Mouse (Mus musculus) spleen, adult 12 weeks (tissue): ENCODE data around the gene Rxylt1.
A peak's percentile ranks its signal among the peaks of the same experiment; 100 is the strongest.

ENCODE experiments used
- DNase-seq: peaks from one replicate; pipeline ENCODE4 v3.0.0; 2022; ENCODE audit warnings: low spot score

Gene Rxylt1

GRCm38 (mm10) chr10:122096980-122097844, at the start of gene Rxylt1:
Gene Rxylt1, minus strand, starts transcription at chr10:122097371.
- DNase-seq = peak; percentile 86

GRCm38 (mm10) chr10:122121290-122121970, 24.3 kb upstream of the Rxylt1 start:
- DNase-seq = no peak

- DNase-seq = no peak
Measured at GRCm38 (mm10) chr10:122120500-122121289, 23.5 kb upstream of the Rxylt1 start.

- no peak for DNase-seq
Measured at GRCm38 (mm10) chr10:122119451-122119850, 22.3 kb upstream of the Rxylt1 start.

- no peak for DNase-seq
Measured at GRCm38 (mm10) chr10:122116636-122117035, 19.5 kb upstream of the Rxylt1 start.

GRCm38 (mm10) chr10:122106633-122107028, 9.5 kb upstream of the Rxylt1 start:
- no peak for DNase-seq

- no peak for DNase-seq
Measured at GRCm38 (mm10) chr10:122105889-122106632, 8.9 kb upstream of the Rxylt1 start.

GRCm38 (mm10) chr10:122105407-122105806, 8.2 kb upstream of the Rxylt1 start:
- no peak for DNase-seq

- DNase-seq = no peak
Measured at GRCm38 (mm10) chr10:122102675-122103074, 5.5 kb upstream of the Rxylt1 start.

- DNase-seq = no peak
Measured at GRCm38 (mm10) chr10:122096462-122096979, 650 bp downstream of the Rxylt1 start.

- no peak for DNase-seq
Measured at GRCm38 (mm10) chr10:122090472-122090871, 6.7 kb downstream of the Rxylt1 start.

GRCm38 (mm10) chr10:122081352-122081751, 15.8 kb downstream of the Rxylt1 start:
- DNase-seq = no peak

- DNase-seq = no peak
Measured at GRCm38 (mm10) chr10:122069153-122069552, 28.0 kb downstream of the Rxylt1 start.

- no peak for DNase-seq
Measured at GRCm38 (mm10) chr10:122055826-122056225, 41.3 kb downstream of the Rxylt1 start.

GRCm38 (mm10) chr10:122054535-122054934, 42.6 kb downstream of the Rxylt1 start:
- peak; percentile 10 for DNase-seq

- DNase-seq = peak; percentile 67
Measured at GRCm38 (mm10) chr10:122051831-122052230, 45.3 kb downstream of the Rxylt1 start.

GRCm38 (mm10) chr10:122047727-122048365, 49.3 kb downstream of the Rxylt1 start:
- peak; percentile 47 for DNase-seq

- no peak for DNase-seq
Measured at GRCm38 (mm10) chr10:122046904-122047726, 50.1 kb downstream of the Rxylt1 start, which contains the start of gene Srgap1. Gene Srgap1, minus strand, starts transcription at chr10:122047315.

GRCm38 (mm10) chr10:122046511-122046903, 50.7 kb downstream of the Rxylt1 start:
- no peak for DNase-seq

GRCm38 (mm10) chr10:122045946-122046345, 51.2 kb downstream of the Rxylt1 start:
- no peak for DNase-seq
